Mouse (Mus musculus) splenic B cell, adult 2 months (primary cell): ENCODE measurements at regions not wholly inside any gene's neighbourhood (a gene's known extent, or its start where the extent isn't known, plus 50 kb on each side); places are given as distances from the start of the nearest gene placed in this dataset.
A peak's percentile ranks its signal among the peaks of the same experiment; 100 is the strongest.

Experiments
- DNase-seq: peaks from one replicate; pipeline ENCODE4 v3.0.0-alpha.2; 2011; ENCODE audit warnings: low read depth, low spot score
- H3K27me3 ChIP-seq: 2 replicates; pipeline ENCODE4 v1.6.1; 2012; ENCODE audit warnings: mild to moderate bottlenecking, low read length, moderate library complexity, mixed read lengths; ENCODE audit not compliant: control insufficient read depth, poor library complexity, insufficient read depth, severe bottlenecking
- H3K36me3 ChIP-seq: 2 replicates; pipeline ENCODE4 v1.6.1; 2012; ENCODE audit warnings: mild to moderate bottlenecking, low read length, moderate library complexity, mixed read lengths; ENCODE audit not compliant: control insufficient read depth, poor library complexity, insufficient read depth, severe bottlenecking

GRCm38 (mm10) chr13:56021716-56022115 is 114.4 kb downstream of the H2afy start:
- no peaks in the 10 kb centered on the region for H3K36me3 ChIP-seq
- DNase-seq, result no peak
- H3K27me3 ChIP-seq, result no peaks in the 10 kb centered on the region

GRCm38 (mm10) chr13:56014006-56014405 is 122.2 kb downstream of the H2afy start:
- H3K27me3 ChIP-seq, result no peaks in the 10 kb centered on the region
- DNase-seq, result peak; percentile 5
- no peaks in the 10 kb centered on the region for H3K36me3 ChIP-seq

- DNase-seq, result no peak
- Histone ChIP-seq H3K27me3 (no peaks in the 10 kb centered on the region), H3K36me3 (no peaks in the 10 kb centered on the region)
Observed at GRCm38 (mm10) chr13:56010416-56010815, 125.7 kb downstream of the H2afy start.

- no peak for DNase-seq
- Histone ChIP-seq H3K27me3 (no peaks in the 10 kb centered on the region), H3K36me3 (no peaks in the 10 kb centered on the region)
Observed at GRCm38 (mm10) chr13:56006827-56007226, 129.3 kb downstream of the H2afy start.

GRCm38 (mm10) chr13:56005746-56006145 is 130.4 kb downstream of the H2afy start:
- H3K27me3 ChIP-seq, result no peaks in the 10 kb centered on the region
- H3K36me3 ChIP-seq, result no peaks in the 10 kb centered on the region
- no peak for DNase-seq

GRCm38 (mm10) chr13:56003724-56004393 is 132.3 kb downstream of the H2afy start:
- H3K36me3 ChIP-seq, result no peaks in the 10 kb centered on the region
- H3K27me3 ChIP-seq, result no peaks in the 10 kb centered on the region
- no peak for DNase-seq

GRCm38 (mm10) chr13:55995255-55995654 is 140.9 kb downstream of the H2afy start:
- no peak for DNase-seq
- no peaks in the 10 kb centered on the region for H3K36me3 ChIP-seq
- no peaks in the 10 kb centered on the region for H3K27me3 ChIP-seq

- H3K27me3 ChIP-seq, result no peaks in the 10 kb centered on the region
- no peak for DNase-seq
- H3K36me3 ChIP-seq, result no peaks in the 10 kb centered on the region
Observed at GRCm38 (mm10) chr13:55994460-55994859, 141.7 kb downstream of the H2afy start.

GRCm38 (mm10) chr13:55992699-55993098 is 143.5 kb downstream of the H2afy start:
- no peaks in the 10 kb centered on the region for H3K36me3 ChIP-seq
- no peaks in the 10 kb centered on the region for H3K27me3 ChIP-seq
- no peak for DNase-seq

GRCm38 (mm10) chr13:55991216-55991615 is 144.9 kb downstream of the H2afy start:
- Histone ChIP-seq H3K36me3 (no peaks in the 10 kb centered on the region), H3K27me3 (no peaks in the 10 kb centered on the region)
- no peak for DNase-seq

GRCm38 (mm10) chr13:55990186-55990585 is 146.0 kb downstream of the H2afy start:
- H3K36me3 ChIP-seq, result no peaks in the 10 kb centered on the region
- DNase-seq, result no peak
- H3K27me3 ChIP-seq, result no peaks in the 10 kb centered on the region

- no peaks in the 10 kb centered on the region for H3K27me3 ChIP-seq
- no peak for DNase-seq
Observed at GRCm38 (mm10) chr13:55989401-55989800, 146.8 kb downstream of the H2afy start.

GRCm38 (mm10) chr13:55985396-55985795 is 149.4 kb upstream of the Pitx1 start:
- no peaks in the 10 kb centered on the region for H3K36me3 ChIP-seq
- DNase-seq, result no peak
- H3K27me3 ChIP-seq, result no peaks in the 10 kb centered on the region

More at GRCm38 (mm10) chr13:55989401-55989800, 146.8 kb downstream of the H2afy start:
- no peaks in the 10 kb centered on the region for H3K36me3 ChIP-seq

- Histone ChIP-seq H3K27me3 (no peaks in the 10 kb centered on the region), H3K36me3 (no peaks in the 10 kb centered on the region)
- no peak for DNase-seq
Observed at GRCm38 (mm10) chr13:55984772-55985171, 148.8 kb upstream of the Pitx1 start.

GRCm38 (mm10) chr13:55983851-55984250 is 147.9 kb upstream of the Pitx1 start:
- Histone ChIP-seq H3K36me3 (no peaks in the 10 kb centered on the region), H3K27me3 (no peaks in the 10 kb centered on the region)
- DNase-seq, result no peak

GRCm38 (mm10) chr13:55981041-55981440 is 145.0 kb upstream of the Pitx1 start:
- no peak for DNase-seq
- H3K36me3 ChIP-seq, result no peaks in the 10 kb centered on the region
- H3K27me3 ChIP-seq, result no peaks in the 10 kb centered on the region
